Mouse (Mus musculus) stomach, embryonic 14.5 days (tissue): Measurements from ENCODE around the gene Nek6. TPM values are rescaled to one million over a fixed set of nuclear protein-coding genes. Genes with fewer than 3 reads are reported as not detected.

ENCODE experiments used
- ATAC-seq: fragments of 200-750 bp; cut with Nextera tagmentation; 2 replicates; pipeline ENCODE4 v1.8.0; 2017; ENCODE audit warnings: low read depth, moderate TSS enrichment; ENCODE audit not compliant: insufficient number of reproducible peaks, insufficient read depth, low FRiP score
- H3K27ac ChIP-seq: fragments of 300-500 bp; sonication (generic); 2 replicates; pipeline ENCODE4 v1.5.1; 2014; ENCODE audit warnings: mild to moderate bottlenecking, low read length, moderate library complexity, mixed read lengths
- H3K27me3 ChIP-seq: fragments of 300-500 bp; sonication (generic); 2 replicates; pipeline ENCODE4 v1.6.1; 2014; ENCODE audit warnings: low read length, control low read depth, mixed read lengths; ENCODE audit not compliant: control insufficient read depth, insufficient read depth
- H3K36me3 ChIP-seq: fragments of 300-500 bp; sonication (generic); 2 replicates; pipeline ENCODE4 v1.6.1; 2014; ENCODE audit warnings: mild to moderate bottlenecking, control low read depth, low read length, moderate library complexity, mixed read lengths; ENCODE audit not compliant: control insufficient read depth, insufficient read depth
- H3K4me1 ChIP-seq: fragments of 300-500 bp; sonication (generic); 2 replicates; pipeline ENCODE4 v1.6.1; 2014; ENCODE audit warnings: low read length, control low read depth, mixed read lengths; ENCODE audit not compliant: control insufficient read depth, insufficient read depth
- H3K4me2 ChIP-seq: fragments of 300-500 bp; sonication (generic); replicated peaks from 2 replicates; pipeline ENCODE4 v1.6.1; 2014; ENCODE audit warnings: low read depth, low read length, control low read depth
- H3K4me3 ChIP-seq: fragments of 300-500 bp; sonication (generic); 2 replicates; pipeline ENCODE4 v1.5.1; 2014; ENCODE audit warnings: low read depth, low read length, control low read depth
- H3K9ac ChIP-seq: fragments of 300-500 bp; sonication (generic); replicated peaks from 2 replicates; pipeline ENCODE4 v1.6.1; 2014; ENCODE audit warnings: low read depth, mild to moderate bottlenecking, control low read depth, low read length, moderate library complexity, mixed read lengths
- H3K9me3 ChIP-seq: fragments of 300-500 bp; sonication (generic); 2 replicates; pipeline ENCODE4 v1.6.1; 2016; ENCODE audit warnings: low read depth, low read length, control low read depth; ENCODE audit not compliant: control insufficient read depth
- WGBS: fragments of 180-500 bp; shearing (Covaris S2); extraction: QIAGEN DNeasy Blood & Tissue Kit; methylation state at CpG from one replicate; pipeline ENCODE4 v1.1.7; 2014; 5-methylcytosine and 5-hydroxymethylcytosine counted together
- polyA plus RNA-seq: library from polyadenylated mRNA; unstranded; fragments of >200 nt; fragmentation: Nextera tagmentation; extraction: Ambion mirVana; gene quantifications from 2 replicates; pipeline ENCODE4 v1.2.1, GENCODE M21; 2014

Gene Nek6
- polyA plus RNA-seq, 1 experiment from 2014 or later: 132 TPM

DNA sequence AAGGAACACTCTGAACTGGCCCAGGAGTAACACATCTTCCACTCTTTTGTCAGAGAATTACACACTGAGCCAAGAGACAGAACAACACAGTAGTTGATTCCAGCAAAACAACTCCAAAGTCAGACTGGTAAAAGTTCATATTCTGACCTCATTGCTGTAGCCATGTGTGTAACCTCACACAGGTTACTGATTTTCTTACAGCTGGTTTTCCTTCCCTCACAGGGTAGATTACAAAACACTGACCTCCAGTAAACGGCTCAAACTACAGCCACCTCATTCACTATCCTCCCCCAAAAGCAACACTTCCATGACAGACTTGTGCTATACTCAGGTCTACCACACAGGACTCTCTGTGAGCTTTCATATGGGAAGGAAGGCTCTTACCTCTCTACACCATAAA, 96.3 kb downstream of the Nek6 start:
- Histone ChIP-seq H3K4me1 (no peaks in the 10 kb centered on the region), H3K4me3 (no peak overlapping the region), H3K9ac (no peak overlapping the region), H3K27ac (no peak overlapping the region), H3K27me3 (no peaks in the 10 kb centered on the region), H3K9me3 (no peaks in the 10 kb centered on the region), H3K4me2 (no peak overlapping the region), H3K36me3 (peaks cover 10% of the 10 kb centered on the region; the same call in 1 of the 2 replicates)
- no peak for ATAC-seq
- 81% methylated on average over 1 of the region's 1 CpGs for WGBS

GRCm38 (mm10) chr2:38608831-38609309, 97.4 kb downstream of the Nek6 start:
- Histone ChIP-seq H3K27ac (no peak overlapping the region), H3K4me2 (no peak overlapping the region), H3K9me3 (no peaks in the 10 kb centered on the region), H3K4me1 (no peaks in the 10 kb centered on the region), H3K36me3 (peaks cover 14% of the 10 kb centered on the region), H3K9ac (no peak overlapping the region), H3K27me3 (no peaks in the 10 kb centered on the region), H3K4me3 (no peak overlapping the region)
- WGBS: 62% methylated on average over 5 of the region's 5 CpGs
- no peak for ATAC-seq

DNA sequence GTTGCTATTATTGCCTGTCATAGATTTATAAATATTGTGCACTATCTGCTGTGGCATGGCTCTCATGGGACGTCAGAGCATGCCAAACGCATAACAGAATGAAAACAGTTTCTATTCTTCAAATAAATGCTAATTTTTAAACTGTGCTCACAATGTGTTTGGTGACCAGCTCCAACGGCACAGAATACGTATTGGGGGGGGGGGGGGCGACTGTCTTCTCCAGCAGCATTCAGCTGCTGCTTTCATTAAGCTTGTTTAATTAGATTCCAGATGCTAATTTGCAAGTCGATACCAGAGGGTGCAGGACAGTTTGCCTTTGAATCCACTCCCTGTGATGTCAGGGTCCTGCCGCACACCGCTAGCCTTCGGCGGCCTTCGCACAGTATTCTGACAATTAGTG, 97.9 kb downstream of the Nek6 start:
- H3K9me3 ChIP-seq: no peaks in the 10 kb centered on the region
- H3K4me1 ChIP-seq: no peaks in the 10 kb centered on the region
- H3K27me3 ChIP-seq: no peaks in the 10 kb centered on the region
- H3K4me3 ChIP-seq: no peak overlapping the region
- no peak overlapping the region for H3K27ac ChIP-seq
- peaks cover 14% of the 10 kb centered on the region for H3K36me3 ChIP-seq
- no peak for ATAC-seq
- H3K9ac ChIP-seq: no peak overlapping the region
- no peak overlapping the region for H3K4me2 ChIP-seq
- 78% methylated on average over 11 of the region's 11 CpGs for WGBS

DNA sequence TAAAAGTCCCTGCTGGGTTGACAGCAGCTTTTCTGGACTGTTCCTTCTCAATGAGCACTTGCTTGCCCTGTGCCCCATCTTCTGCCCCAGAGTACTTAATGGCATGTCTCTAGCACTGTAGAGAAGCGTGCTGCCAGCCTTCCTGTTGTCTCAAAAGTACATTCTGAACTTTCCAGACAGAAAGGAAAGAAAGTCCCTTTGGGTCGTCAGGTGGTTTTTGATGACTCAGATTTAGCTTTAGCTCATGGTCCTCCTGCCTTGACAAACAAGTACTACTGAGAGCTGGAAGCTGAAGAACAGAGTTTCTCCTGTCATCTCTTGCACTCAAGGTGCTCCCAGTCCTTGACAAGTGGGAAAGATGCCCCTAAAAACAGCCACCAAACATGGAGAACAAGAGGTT, 98.7 kb downstream of the Nek6 start:
- WGBS: 88% methylated on average over 2 of the region's 2 CpGs
- H3K36me3 ChIP-seq: peaks cover 14% of the 10 kb centered on the region
- H3K9me3 ChIP-seq: no peaks in the 10 kb centered on the region
- no peaks in the 10 kb centered on the region for H3K4me1 ChIP-seq
- no peak for ATAC-seq
- H3K4me2 ChIP-seq: no peak overlapping the region
- no peaks in the 10 kb centered on the region for H3K27me3 ChIP-seq
- H3K4me3 ChIP-seq: no peak overlapping the region
- no peak overlapping the region for H3K9ac ChIP-seq
- H3K27ac ChIP-seq: no peak overlapping the region

DNA sequence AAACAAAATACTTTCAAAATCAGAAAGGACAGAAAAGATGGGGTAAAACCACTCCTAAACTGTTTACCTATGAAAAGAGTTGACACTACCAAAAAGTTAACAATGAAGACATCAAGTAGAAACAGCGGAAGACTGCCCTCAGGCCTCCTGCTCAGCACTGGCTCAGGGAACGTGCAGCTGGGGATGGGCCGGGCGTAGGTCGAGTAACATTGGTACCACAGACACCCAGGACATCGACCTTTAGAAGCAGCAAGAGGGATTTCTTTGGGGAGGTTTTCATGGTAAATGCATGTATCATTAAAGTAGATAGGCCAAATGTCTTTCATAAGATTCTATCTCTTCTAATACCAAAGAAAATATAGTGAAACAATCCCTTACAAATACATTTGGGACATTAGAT, 101.2 kb downstream of the Nek6 start:
- H3K4me2 ChIP-seq: no peak overlapping the region

GRCm38 (mm10) chr2:38613576-38613975, 102.1 kb downstream of the Nek6 start:
- Histone ChIP-seq H3K4me1 (no peaks in the 10 kb centered on the region), H3K9ac (no peak overlapping the region), H3K9me3 (no peaks in the 10 kb centered on the region), H3K27ac (no peak overlapping the region), H3K4me2 (no peak overlapping the region), H3K4me3 (no peak overlapping the region), H3K36me3 (peaks cover 19% of the 10 kb centered on the region), H3K27me3 (no peaks in the 10 kb centered on the region)
- 95% methylated on average over 3 of the region's 3 CpGs for WGBS
- no peak for ATAC-seq

More for the DNA sequence above, 101.2 kb downstream of the Nek6 start:
- H3K4me3 ChIP-seq: no peak overlapping the region
- no peaks in the 10 kb centered on the region for H3K4me1 ChIP-seq
- no peak overlapping the region for H3K27ac ChIP-seq
- 89% methylated on average over 6 of the region's 6 CpGs for WGBS
- no peak overlapping the region for H3K9ac ChIP-seq
- no peaks in the 10 kb centered on the region for H3K9me3 ChIP-seq
- peaks cover 17% of the 10 kb centered on the region for H3K36me3 ChIP-seq
- H3K27me3 ChIP-seq: no peaks in the 10 kb centered on the region
- no peak for ATAC-seq

DNA sequence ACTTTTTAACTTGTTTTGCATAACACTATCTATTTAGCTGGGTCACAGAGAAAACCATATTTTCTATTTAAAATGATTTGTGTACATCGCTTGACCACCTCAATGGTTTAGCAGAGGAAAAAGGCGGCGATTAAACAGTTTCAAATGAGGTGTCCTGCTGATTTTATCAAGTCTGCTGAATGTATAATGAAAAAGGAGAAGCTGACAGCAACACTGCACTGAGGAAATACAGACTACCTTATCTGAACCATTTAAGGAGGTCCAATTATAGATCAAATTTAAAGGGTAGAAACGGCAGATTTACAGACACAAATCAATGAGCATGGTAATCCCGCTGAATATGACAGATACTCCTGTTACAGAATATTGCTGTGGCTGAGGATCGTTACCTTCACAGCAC, 103.0 kb downstream of the Nek6 start:
- H3K4me3 ChIP-seq: no peak overlapping the region
- H3K27ac ChIP-seq: no peak overlapping the region
- no peak for ATAC-seq
- H3K36me3 ChIP-seq: peaks cover 17% of the 10 kb centered on the region
- no peaks in the 10 kb centered on the region for H3K9me3 ChIP-seq
- WGBS: 88% methylated on average over 6 of the region's 6 CpGs
- H3K4me2 ChIP-seq: no peak overlapping the region
- H3K4me1 ChIP-seq: no peaks in the 10 kb centered on the region
- H3K9ac ChIP-seq: no peak overlapping the region
- H3K27me3 ChIP-seq: no peaks in the 10 kb centered on the region

DNA sequence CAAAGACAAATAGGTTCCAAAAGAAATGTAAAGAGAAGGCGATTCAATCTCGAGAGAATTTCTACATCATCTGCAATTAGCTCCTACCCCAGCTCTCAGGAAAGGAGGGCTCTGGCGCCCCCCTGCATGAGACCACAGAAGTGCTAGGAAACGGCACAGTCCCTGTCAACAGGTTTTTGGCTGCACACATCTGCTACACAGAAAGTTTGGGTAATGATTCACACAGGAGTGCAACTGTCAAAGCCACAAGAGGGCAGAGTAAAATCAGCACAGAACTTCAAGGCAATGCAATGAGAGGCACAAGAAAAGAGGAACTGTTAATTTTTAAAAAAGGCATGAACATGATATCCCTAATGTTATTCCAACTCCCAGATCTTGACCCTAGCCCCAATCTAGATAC, 104.6 kb downstream of the Nek6 start:
- Histone ChIP-seq H3K27me3 (no peaks in the 10 kb centered on the region), H3K4me3 (no peak overlapping the region), H3K27ac (no peak overlapping the region), H3K9me3 (no peaks in the 10 kb centered on the region), H3K4me2 (no peak overlapping the region), H3K9ac (no peak overlapping the region), H3K4me1 (no peaks in the 10 kb centered on the region), H3K36me3 (peaks cover 17% of the 10 kb centered on the region)
- 55% methylated on average over 4 of the region's 4 CpGs for WGBS
- no peak for ATAC-seq
